Mouse (Mus musculus): ENCODE results near the gene Erc2. TPM values are rescaled to one million over a fixed set of nuclear protein-coding genes. Genes with fewer than 3 reads are reported as not detected.
A peak's percentile ranks its signal among the peaks of the same experiment; 100 is the strongest.

The Erc2 gene
- total RNA-seq, 2 experiments from 2014 or later = 0.36 to 0.41 TPM

DNA sequence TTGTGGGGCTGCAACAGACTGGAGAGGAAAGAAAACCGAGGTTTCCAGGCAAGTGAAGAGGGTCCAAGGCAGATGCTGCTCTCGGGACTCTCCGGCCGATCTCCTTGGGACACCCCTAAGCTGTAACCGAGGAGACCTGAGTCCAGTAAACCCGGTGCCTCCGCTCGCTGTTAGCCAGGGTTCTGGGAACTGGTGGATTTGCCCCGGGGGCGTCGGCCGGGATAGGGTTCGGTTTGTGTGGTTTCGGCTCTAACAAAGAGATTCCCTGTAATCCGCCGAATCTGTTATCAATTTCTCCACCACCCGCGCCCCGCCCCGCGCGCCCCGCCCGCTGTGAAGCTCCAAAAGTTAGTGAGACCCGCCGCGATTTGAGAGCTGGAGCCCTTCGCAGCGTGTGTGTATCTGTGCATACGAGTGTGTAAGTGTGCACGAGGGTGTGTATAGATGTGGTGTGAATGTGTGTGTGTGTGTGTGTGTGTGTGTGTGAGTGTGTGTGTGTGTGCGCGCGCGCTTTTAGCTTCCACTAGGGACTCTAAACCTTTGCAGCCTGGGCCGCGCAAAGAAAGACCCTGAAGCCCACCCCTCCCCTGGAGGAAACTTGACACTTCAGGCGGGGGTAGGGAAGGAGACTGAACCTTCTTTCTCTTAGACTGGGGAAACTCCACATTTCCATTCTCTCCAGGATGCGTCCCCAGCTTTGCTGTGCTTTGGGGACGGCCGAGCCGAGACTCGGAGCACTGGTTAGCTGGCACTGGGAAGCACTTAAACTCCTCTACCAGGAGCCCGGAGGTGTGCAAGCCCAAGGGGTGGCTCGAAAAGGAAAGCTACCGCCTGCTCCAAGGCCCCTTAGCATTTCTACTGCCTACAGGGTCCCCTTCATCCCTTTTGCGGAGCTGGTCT lies 887.5 kb downstream of the Erc2 start:
- DNase-seq = peak; percentile 53
- H3K27ac ChIP-seq = peak overlapping the region; percentile 84

DNA sequence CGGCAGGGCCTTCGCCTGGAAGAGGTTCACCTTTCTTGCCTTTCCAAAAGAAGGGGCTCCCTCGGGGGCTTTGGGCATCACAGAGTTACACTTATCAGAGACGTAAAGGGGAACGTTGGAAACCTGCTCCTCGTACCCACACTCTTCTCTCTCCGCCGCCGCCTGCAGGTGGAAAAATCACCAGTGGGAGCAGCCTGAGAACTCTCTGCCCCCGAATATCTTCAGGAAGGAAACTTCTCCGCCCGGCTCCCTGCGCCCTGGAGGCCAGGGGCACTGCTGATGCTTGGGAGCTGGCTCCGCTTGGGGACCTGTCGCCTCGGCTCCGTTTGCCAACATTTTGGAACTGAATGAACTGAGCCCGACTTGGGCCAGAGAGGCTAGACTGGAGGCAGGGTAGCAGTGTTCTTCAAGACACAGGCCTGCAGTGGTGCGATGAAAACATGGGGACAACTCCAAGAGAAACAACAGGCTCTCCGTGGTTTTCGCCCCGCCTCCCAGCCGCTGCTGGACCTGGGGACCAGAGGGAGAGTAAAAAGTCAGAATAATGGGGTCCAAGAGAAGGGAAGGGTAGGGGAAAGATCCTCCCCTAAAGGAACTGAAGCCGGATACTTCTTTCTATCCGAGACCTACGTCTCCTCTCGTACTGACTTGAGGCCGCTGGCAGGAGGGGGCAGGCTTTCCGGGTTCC lies 888.3 kb downstream of the Erc2 start:
- H3K4me3 ChIP-seq = peak overlapping the region; percentile 90
- intact Hi-C loops (cut with DNase I) = loop anchor here (10.0 kb wide), 1 partner anchor 934 kb away; no protein-coding TSS in a partner anchor
- peak overlapping the region; percentile 54 for H3K27ac ChIP-seq

More for the DNA sequence above, 887.5 kb downstream of the Erc2 start:
- peak overlapping the region; percentile 90 for H3K4me3 ChIP-seq
- TF ChIP-seq CTCF (IDR thresholded peaks at IDR 0.05) = no peak
- intact Hi-C loops (cut with DNase I) = loop anchor here (10.0 kb wide), 2 partner anchors 225 to 935 kb away; no protein-coding TSS in a partner anchor

DNA sequence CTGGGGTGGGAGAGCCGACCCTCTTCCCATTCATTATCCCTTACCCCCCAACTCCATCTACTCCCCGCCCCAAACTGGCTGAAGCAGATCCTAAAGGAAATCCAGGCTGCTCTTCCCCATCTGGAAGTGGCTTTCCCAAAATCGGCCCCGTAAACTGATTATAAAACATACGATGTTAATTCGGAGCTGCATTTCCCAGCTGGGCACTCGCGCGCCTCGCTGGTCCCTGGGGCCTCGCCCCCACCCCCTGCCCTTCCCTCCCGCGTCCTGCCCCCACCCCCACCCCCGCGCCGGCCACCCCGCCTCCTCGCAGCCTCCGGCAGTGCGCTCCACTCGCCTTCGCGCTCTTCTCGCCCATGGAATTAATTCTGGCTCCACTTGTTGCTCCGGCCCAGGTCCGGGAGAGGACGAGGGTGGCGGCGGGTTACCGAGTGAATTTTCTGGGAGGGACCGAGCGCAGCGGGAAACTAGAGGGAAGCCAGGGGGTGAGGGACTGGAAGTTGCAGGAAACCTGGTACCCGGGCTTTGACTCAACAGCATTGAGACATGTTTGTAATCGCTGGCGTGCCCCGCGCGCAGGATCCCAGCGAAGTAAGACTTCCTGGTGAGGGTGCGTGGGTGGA lies 888.9 kb downstream of the Erc2 start:
- Histone ChIP-seq H3K27ac (peak overlapping the region; percentile 54), H3K4me3 (peak overlapping the region; percentile 90)
- intact Hi-C loops (cut with DNase I) = loop anchor here (10.0 kb wide), 1 partner anchor 934 kb away; no protein-coding TSS in a partner anchor
- no peak for TF ChIP-seq CTCF (IDR thresholded peaks at IDR 0.05)
- DNase-seq = peak; percentile 46

More for the DNA sequence above, 888.3 kb downstream of the Erc2 start:
- peak; percentile 35 for DNase-seq
- TF ChIP-seq CTCF (IDR thresholded peaks at IDR 0.05) = 0 out of 2 replicates have a peak, but pooled peaks have one; percentile 5

DNA sequence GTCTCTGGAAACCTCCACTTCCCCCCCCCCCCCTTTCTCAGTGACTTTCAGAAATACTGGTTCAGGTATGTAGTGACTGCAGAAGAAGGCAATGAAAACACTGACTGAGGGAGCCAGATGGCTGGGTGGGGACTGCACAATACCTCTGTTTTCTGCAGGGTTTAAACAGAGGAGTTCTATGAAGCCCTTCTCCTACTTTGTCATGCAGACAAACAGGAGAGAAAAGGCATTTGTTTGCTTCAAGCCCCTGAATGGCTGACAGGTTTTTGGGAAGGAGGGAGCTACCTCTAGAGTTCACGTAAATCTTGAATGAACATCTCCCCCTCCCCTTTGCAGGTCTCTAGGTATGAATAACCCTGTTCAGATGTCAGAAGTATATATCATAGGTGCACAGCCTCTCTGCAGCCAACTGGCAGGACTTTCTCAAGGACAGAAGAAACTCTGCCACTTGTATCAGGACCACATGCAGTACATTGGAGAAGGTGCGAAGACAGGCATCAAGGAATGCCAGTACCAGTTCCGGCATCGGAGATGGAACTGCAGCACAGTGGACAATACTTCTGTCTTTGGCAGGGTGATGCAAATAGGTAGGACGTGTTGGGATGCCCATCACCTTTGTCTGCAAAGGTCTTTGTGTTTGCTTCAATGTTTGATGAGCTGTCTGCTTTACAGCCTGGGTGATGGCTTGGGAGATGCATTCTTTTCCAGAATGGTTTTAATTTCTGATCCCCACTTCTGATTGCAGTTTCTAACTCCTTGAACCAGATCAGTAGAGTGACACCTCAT lies 890.8 kb downstream of the Erc2 start:
- Histone ChIP-seq H3K4me3 (no peak overlapping the region), H3K27ac (no peak overlapping the region)
- no peak for DNase-seq
- no peak for TF ChIP-seq CTCF (IDR thresholded peaks at IDR 0.05)
- intact Hi-C loops (cut with DNase I) = loop anchor here (10.0 kb wide), 1 partner anchor 932 kb away; no protein-coding TSS in a partner anchor

DNA sequence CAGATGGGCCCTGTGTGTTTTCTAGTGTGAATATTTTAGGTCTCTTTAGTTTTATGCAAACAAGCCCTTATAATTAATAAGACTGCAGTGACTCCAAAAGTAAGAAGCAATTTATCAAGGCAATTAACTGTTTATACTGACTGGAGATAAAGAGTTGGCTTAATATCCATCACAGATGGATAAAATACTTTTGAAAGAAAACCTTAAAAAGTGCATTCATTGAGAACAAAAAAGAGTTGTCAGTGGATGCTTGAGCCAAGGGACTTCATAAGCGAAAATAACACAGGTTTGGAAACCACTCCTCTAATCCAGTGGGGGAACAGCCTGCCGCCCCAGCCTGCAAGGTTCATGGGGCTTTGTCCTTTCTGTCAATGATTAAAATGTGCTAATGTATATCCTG lies 891.9 kb downstream of the Erc2 start:
- no peak for DNase-seq
- Histone ChIP-seq H3K4me3 (no peak overlapping the region), H3K27ac (no peak overlapping the region)
- no peak for TF ChIP-seq CTCF (IDR thresholded peaks at IDR 0.05)
- intact Hi-C loops (cut with DNase I) = loop anchor here (10.0 kb wide), 1 partner anchor 931 kb away; no protein-coding TSS in a partner anchor

GRCm38 (mm10) chr14:28515331-28515730 lies 893.1 kb downstream of the Erc2 start:
- intact Hi-C loops (cut with DNase I) = loop anchor here (10.0 kb wide), 1 partner anchor 929 kb away; no protein-coding TSS in a partner anchor
- H3K4me3 ChIP-seq = no peak overlapping the region
- DNase-seq = no peak
- TF ChIP-seq CTCF (IDR thresholded peaks at IDR 0.05) = no peak
- no peak overlapping the region for H3K27ac ChIP-seq

- TF ChIP-seq CTCF (IDR thresholded peaks at IDR 0.05) = no peak
- no peak overlapping the region for H3K4me3 ChIP-seq
- H3K27ac ChIP-seq = no peak overlapping the region
- intact Hi-C loops (cut with DNase I) = loop anchor here (10.0 kb wide), 1 partner anchor 927 kb away; no protein-coding TSS in a partner anchor
- DNase-seq = no peak
Measured at GRCm38 (mm10) chr14:28517631-28518560, 895.7 kb downstream of the Erc2 start.

- no peak overlapping the region for H3K4me3 ChIP-seq
- peak overlapping the region; percentile 80 for H3K27ac ChIP-seq
- no peak for TF ChIP-seq CTCF (IDR thresholded peaks at IDR 0.05)
- DNase-seq = peak; percentile 67
- intact Hi-C loops (cut with DNase I) = loop anchor here (10.0 kb wide), 1 partner anchor 64 kb away; no protein-coding TSS in a partner anchor
Measured at GRCm38 (mm10) chr14:28521106-28521505, 898.9 kb downstream of the Erc2 start.

- Histone ChIP-seq H3K4me3 (no peak overlapping the region), H3K27ac (no peak overlapping the region)
- DNase-seq = no peak
- TF ChIP-seq CTCF (IDR thresholded peaks at IDR 0.05) = no peak
- intact Hi-C loops (cut with DNase I) = loop anchor here (10.0 kb wide), 1 partner anchor 62 kb away; no protein-coding TSS in a partner anchor
Measured at GRCm38 (mm10) chr14:28522611-28523010, 900.4 kb downstream of the Erc2 start.

- Histone ChIP-seq H3K4me3 (no peak overlapping the region), H3K27ac (no peak overlapping the region)
- DNase-seq = no peak
- TF ChIP-seq CTCF (IDR thresholded peaks at IDR 0.05) = no peak
- intact Hi-C loops (cut with DNase I) = loop anchor here (10.0 kb wide), 1 partner anchor 59 kb away; no protein-coding TSS in a partner anchor
Measured at GRCm38 (mm10) chr14:28525566-28525965, 903.3 kb downstream of the Erc2 start.

Other genes with a start within 250 kb of the Erc2 start
- 1 to 10 TPM; 4.6 to 6.9 TPM for gene Fam208a, start 193.6 kb upstream of the Erc2 start, total RNA-seq (2021)
- gene Ccdc66, start 114.0 kb upstream of the Erc2 start, total RNA-seq (2021) = 10 to 100 TPM in 1 of 2 experiments, 1 to 10 TPM in 1; 9.4 to 10.8 TPM

Measured in gastrocnemius, adult 2 months (tissue).